Mouse (Mus musculus) mouse embryonic stem cell (cell line): Measurements from ENCODE around the gene Rcsd1.

Experiments used
- in situ Hi-C, 2 experiments: fragments of 300-500 bp; cut with MboI; formaldehyde crosslinking; loops; 1 replicate in 1 of 2; 3 replicates in 1 of 2; pipeline ENCODE4 v1.14.3; 2019 to 2020; ENCODE audit warnings: low sequenced_read_pairs in 2 of 2, low pct_unique_long_range_greater_than_20kb in 1 of 2, mixed read lengths in 1 of 2; ENCODE audit not compliant: unreplicated experiment in 1 of 2

The Rcsd1 gene

DNA sequence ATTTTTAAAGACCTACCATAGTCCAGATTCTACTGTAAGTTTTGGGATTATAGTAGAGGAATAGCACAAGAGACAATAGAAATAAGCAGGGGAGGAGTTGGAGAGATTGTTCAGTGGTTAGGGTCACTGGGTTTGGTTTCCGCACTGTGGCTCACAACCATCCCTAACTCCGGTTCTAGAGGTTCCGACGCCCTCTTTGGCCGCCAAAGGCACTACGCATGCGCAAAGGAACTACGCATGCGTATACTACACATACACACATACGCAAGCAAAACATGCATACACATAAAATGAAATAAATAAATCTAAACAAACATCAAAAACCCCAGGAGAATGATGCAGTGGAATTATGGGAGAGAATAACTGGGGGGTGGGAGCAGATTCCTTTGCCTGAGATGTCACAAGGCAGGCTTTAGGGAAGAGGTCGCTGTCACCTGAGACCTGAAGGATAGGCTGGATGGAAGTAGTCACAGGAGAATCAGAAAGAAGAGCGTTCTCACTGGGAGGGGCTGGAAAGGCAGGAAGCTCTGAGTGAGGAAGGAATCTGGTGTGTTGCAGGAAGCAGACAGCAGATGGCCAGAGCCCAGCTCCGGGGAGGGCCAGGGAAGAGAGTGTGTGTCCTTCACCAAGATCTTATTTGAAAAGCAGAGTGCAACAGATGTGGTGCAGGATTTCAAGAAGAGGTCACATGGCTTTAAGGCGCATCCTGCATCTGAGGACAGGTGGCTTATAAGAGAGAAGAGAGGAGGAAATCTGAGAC lies 56.3 kb downstream of the Rcsd1 start:
- in situ Hi-C loops, result no loop called here

DNA sequence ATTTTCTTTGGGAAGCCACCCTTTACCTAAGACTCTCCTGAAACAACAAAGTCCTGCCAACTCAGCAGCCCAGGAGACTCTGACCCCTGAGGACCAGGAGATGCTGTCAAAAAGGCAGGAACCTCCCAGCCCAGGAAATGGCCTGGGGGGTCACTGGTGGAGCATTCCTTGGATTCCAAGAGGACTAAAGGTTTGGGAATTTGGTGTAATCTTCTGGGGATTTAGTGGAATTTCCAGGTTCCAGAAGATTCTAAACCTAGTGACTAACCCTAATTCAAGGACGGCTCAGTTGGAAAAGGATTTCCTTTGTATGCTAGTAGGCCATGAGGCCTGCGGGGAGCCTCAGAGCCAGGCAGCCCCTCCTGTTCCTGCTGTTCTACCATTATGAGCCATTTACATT lies 57.0 kb downstream of the Rcsd1 start:
- in situ Hi-C loops, result no loop called here

DNA sequence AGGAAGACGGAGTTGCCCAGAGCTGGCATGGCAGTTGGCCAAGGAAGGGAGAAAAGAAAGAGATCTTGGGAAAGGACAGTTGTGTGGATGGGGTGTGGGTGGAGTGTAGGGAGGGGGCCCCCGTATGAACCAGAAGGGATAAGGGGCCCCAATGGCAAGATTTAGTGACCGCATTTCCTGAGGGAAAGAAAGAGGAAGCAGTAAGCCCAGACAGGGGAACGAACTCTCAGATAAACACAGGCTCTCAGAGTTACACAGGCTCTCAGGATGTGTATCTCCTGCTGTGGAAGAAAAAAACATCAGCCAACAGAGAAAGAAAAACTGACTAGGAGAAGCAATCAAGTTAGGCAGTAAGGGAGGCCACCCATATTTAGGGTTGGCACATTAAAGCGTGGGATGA lies 58.4 kb downstream of the Rcsd1 start:
- in situ Hi-C loops, result no loop called here

DNA sequence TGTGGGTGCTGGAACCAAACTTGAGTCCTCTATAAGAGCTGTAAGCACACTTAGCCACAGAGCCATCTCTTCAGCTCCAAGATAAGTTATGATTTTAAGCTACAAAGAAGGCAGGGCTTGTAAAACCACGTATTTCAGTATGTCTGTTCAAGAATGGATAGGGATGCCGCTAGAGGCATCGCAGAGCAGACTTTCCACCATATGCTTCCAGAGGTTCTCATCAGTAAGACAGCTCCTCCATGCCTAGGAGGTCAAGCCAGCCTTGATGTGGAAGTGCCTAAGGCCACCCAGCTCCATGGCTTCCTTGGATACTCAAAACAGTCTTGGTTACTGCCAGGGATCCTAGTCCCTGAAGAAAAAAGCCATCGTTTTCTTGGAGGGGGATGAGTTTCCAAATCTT lies 64.5 kb downstream of the Rcsd1 start:
- in situ Hi-C loops, result no loop called here

DNA sequence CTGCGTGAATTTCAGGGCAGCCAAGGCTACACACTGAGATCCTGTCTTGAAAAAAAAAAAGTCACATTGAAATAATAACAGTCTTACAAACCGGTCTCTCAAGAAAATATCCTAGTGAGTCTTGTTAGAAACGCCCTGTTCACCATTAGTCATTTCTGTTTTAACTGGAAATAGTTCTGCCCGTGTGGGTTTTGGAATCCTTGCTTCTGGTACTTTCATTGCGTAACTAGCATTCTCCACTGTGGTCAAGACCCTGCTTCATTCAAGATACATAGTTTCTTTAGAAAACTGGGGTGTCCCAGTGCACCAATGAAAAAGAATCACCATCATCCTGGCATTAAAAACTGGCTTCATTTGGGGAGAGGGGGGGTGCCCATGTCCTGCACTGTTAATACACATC lies 65.8 kb downstream of the Rcsd1 start:
- in situ Hi-C loops, result no loop called here

DNA sequence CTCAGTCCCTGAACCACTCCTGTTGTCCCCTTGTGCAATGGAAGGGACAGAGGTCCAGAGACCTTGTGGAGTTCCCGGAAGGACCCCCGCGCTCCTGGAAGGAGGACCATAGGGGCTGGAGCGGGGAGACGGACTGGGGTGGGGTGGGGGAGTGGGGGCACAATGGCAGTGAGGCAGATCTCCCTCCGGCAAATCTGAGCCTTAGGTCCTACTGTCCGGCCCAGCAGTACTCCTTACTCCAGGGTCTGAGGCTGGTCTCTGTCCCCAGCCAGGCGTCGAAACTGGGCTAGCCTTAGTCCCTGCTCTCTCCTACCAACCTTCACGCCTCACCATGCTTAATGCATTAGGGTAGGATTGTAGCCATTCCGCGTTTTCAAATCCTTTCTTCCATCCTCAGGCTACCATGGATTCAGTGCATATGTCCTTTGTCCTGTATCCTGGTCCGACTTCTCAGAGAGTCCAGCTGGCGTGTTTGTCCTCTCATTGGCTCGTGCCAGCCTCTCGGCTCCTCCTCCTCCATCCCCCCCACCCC lies 66.7 kb downstream of the Rcsd1 start:
- in situ Hi-C loops, result no loop called here

DNA sequence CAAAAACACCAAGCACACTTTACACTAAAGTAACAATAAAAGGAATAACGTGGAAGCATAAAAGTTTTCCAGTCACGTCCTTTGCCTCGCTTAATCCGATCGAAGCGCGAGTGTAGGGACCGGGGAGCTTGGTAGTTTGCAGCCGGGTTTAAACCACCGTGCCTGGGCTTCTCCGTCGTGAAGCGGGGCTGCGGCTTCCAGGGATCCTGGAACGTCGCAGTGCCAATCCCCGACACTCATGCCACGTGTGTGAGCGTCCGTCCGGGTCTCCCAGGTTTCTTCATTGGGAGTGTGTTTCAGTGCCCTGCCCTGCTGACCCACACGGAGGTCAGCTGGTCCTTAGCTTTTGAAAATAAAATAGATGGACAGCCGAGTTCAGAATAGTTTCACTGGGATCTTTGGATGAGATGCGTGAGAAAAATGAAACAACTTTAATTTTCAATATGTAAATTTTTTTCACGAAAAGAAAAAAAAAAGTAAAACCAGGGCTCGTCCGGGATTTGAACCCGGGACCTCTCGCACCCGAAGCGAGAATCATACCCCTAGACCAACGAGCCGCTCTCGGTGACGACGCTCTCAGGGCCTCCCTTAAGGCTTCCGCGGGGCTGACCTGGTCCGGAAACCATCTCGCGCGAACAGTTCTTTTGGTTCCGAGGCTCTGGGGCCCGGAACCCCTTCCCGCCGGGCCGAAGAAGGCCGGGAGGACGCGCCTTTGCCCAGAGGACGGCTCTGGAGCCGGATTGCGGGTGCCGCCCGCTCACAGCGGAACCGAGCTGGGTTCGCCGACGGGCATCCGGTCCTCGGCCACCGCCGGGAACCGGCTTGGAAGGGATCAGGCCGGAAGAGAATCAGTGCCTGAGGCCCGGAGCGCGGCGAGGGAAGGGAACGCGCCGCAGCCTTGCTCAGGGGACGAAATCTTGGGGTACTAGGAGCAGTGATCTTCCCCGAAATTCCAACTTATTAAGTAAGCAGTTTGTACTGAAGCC lies 67.5 kb downstream of the Rcsd1 start:
- in situ Hi-C loops, result no loop called here

DNA sequence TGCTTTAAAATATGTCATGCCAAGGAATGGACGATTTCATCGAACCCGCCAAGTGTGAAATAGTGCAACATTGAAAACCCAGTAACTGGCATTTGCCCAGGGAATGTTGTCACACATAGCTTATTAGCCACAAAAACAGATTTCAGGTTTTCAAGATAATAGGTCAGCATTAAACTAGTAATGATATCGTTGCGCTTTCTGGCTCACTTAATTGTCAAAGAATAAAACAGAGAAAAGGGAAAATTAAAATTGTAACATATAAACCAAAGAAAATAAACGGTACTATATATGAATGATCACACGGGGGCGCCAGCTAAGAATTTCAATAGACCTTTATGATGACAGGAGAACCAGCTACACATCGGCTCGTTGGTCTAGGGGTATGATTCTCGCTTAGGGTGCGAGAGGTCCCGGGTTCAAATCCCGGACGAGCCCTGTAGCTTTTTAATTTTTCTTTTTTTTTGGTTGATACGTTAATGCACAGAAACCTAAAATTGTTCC lies 68.2 kb downstream of the Rcsd1 start:
- in situ Hi-C loops, result no loop called here

DNA sequence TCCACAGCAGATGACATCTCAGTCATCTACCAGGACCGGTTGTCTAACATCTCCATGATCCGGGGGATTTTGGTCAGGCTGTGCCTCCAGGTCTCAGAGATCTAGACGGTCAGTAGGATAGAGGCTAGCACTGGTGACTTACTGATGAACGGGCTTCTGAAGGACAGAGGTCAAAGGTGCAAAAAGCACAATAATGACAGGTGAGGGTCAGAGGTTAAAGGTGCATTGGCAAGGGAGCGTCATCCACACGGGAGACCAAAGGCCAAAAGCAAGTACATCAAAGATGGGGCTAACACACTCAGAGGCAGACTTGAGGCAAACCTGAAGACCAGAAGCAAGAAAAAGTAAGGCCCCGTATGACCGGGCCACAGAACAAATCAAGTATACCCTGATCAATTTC lies 73.3 kb downstream of the Rcsd1 start:
- in situ Hi-C loops, result no loop called here

DNA sequence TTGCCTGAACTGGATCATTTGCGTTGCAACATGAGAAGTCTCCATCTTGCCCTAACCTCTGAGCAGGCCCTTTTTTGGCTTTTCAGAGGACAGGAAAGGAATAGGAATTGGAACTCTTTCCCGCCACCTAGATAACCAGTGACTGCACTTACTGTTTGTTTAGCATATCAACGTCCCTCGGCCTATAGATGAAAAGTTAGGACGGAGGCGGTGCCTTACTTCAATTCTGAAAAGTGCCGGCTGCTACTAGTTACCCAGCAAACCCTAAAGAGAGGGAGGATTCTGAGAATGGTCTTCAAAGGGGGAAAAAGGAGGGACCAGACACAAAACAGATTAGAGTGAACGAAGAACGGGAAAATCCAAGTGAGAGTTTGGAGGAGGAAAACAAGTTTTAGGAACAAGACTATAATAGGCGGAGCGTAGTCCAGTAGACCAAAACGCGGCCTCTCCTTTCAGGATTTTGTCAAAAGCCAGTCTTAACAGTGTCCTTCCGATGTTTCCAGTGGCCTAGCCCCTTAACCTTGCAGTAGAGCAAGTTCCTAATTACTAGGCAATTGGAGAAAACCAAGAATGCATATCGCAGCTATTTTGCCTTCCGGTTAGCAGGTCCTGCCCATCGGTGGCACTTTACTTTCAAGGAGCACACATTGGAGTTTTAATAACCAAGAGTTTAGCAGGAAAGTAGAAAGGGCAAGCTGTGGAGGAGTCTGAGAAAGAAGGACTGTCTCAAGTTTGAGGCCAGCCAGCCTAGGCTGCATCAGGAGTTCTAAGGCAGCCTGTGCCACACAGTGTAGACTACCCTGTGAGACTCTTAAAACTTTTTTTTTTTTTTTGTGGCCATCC lies 74.3 kb downstream of the Rcsd1 start:
- in situ Hi-C loops, result no loop called here

DNA sequence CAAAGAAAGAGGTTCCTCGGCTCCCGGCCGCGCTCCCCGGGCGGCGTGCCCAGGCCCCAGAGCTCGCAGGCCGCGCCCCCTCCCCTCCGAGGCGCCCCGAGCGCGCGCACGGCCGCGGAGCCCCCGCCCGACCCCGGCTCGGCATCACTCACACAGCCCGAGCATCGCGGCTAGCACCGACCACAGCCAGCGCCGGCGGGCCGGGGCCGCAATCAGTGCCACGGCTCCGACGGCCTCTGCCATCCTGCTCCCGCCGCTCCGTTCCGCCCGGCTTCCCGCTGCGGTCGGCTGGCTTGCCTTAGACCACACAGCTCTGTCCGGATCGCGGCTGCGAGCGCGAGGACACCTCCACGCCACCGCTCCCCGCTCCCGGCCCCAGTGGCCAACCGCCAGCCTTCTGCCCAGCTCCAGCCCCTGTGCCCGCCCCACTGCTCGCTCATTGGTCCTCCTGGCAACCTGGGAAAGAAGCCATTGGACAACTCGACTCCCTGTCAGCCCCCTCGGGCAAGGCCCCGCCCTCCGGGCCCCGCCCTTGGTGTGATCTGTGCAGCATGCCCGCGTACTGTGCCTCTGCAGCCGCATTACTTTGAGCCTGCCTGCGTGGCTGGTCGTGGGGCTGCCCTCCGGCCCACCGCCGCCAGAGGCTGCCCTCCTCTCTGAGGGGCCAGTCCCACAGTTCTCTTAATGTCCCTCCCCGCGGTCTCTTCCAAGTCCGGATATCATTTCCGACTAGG lies 75.2 kb downstream of the Rcsd1 start, which contains the start of gene Mpzl1:
Gene Mpzl1, minus strand, starts transcription at position 388 of the 734 bp plus-strand sequence.
- in situ Hi-C loops, result no loop called here

DNA sequence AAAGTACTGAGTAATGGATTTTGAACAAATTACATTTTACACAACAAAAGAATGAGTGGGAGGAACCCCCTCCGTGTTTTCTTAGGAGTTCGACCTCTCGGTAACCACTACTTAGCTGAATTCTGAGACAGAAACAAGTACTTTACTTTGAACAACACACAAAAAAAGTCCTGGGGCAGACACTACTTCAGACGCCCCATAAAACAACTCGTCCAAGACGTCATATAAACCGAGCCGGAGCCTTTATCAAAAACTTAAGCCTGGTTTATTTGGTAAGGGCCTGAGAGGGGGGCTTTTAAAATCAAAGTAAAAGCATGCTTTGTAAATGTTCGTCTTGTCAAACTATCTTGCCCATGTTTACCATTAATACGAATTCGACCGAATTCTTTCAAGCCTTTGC lies 76.2 kb downstream of the Rcsd1 start:
- in situ Hi-C loops, result no loop called here

DNA sequence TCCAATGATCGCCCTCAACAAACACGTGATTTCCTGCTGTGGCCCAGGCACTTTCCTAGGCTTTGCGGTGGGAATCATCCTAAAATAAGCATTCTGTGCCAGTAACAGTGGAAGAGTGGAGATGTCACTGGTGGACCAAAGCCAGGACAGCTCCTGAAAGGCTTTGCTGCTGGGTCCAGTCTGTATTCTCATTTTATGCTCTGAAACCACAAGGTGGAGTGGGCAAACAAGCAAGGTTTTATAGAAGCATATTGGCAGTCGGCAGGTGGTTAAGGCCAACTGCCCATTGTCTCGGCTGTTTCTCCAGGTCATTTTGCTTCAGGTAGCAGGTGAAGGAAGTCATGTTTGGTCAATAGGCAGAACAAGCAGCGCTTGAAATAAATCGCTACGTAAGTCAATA lies 78.4 kb downstream of the Rcsd1 start:
- in situ Hi-C loops, result no loop called here

DNA sequence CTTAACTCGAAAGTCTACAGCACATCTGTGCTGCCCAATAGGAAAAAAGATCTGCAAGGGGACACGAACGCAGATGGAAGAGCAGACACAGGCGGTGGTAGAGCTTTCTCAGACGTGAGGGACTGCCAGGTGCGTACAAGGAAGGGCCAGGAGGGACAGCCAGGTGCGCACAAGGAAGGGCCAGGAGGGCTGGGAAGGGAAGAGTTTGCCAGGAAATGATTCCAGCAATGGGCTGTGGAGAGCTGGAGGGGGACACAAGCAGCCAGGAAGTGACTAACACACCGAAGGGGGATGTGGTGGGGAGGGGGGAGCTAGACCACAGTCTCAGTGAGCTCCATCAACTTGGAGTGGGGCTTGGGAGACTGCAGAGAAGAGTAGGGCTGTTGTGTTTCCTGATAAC lies 79.6 kb downstream of the Rcsd1 start:
- in situ Hi-C loops, result no loop called here

DNA sequence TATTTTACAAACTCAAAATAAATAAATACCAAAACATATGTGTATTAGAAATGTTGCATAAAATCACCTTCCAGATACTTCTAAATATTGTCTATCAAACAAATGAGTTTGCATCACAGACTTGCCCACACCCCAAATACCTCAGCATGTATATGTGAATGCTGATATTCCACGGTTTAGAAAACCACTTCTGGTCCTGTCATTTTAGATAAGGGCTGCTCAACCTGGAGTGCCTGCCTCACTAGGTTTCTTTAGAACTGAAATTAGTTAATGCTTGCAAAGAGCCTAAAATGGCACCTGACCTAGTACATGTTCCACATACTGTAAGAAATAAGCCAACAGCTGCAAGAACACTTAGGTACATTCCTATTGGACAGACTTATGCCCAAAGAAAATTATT lies 81.0 kb downstream of the Rcsd1 start:
- in situ Hi-C loops, result no loop called here

DNA sequence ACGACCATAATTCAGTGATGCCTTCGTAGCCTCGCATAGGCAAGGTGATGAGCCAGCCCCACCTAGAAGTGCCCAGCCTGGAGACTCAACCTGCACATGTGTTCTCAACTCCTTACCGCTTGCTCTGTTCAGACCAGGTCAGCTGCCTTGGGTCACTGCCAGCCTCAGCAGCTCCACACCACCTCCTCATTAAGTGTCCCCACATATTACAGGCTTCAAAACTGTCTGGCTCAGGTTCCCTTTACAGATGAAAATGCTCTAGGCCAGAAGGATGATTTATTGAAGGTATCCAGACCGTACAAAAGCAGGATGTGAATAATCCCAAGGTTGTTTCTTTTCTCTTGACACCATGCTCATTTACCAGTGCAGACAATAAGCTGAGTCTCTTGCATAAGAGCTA lies 83.7 kb downstream of the Rcsd1 start:
- in situ Hi-C loops, result no loop called here

DNA sequence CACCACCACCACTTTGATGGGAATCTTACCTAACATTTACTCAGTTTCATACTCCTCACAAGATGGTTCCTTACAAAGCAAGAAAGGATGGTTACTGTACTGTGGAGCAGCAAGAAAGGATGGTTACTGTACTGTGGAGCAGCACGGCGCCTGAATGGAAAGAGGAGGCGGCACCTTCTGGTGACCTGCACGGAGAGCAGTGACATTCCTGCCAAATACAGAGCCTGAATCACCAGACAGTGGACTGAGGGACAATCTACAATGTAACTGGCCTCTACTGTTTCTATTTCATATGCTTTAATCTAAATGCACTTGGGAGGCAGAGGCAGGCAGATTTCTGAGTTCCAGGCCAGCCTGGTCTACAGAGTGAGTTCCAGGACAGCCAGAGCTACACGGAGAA lies 84.5 kb downstream of the Rcsd1 start:
- in situ Hi-C loops, result no loop called here

DNA sequence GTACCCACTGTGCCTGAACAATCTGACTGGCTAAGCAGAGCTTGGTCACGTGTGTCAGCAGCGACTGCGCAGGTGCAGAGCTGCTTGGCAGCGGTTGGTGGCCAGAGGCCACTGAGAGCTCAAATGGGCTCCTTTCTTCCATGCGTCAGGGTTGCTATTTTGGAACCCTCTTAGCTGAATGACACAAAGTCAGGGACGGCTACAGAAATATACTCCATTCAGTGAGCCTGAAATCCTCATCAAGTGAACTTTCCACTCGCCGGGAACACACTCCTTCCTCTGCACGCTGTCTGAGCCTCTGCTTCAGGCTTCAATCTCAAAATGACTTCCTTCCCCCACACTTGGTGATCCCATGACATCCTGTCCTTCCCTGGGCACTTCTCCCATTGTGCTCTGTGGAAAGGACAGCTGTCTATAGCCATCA lies 91.3 kb downstream of the Rcsd1 start:
- in situ Hi-C loops, result loop anchor here in 1 of 2 experiments (25.0 kb wide), 1 partner anchor 519 kb away; the partner anchor contains the start of genes Dusp27 and Gpa33
